Mouse (Mus musculus) Patski (cell line): ENCODE results near the gene Adamtsl1. TPM values are rescaled to one million over a fixed set of nuclear protein-coding genes. Genes with fewer than 3 reads are reported as not detected.

ENCODE experiments used
- ATAC-seq: fragments of 100-300 bp; one replicate; pipeline ENCODE4 v1.8.0; 2021
- CTCF ChIA-PET: fragments of 350-600 bp; sonication (Branson Sonifier 250); formaldehyde crosslinking; loops from one replicate; lab custom pipeline; 2022; ENCODE audit warnings: inconsistent platforms; lab: Charles Lee
- POLR2A ChIA-PET: fragments of 350-600 bp; sonication (Branson Sonifier 250); formaldehyde crosslinking; loops from one replicate; lab custom pipeline; 2022; ENCODE audit warnings: antibody characterized with exemption, inconsistent platforms; lab: Charles Lee
- DNase-seq: peaks from one replicate; pipeline ENCODE4 v3.0.0-alpha.2; 2011; ENCODE audit warnings: low read depth, low spot score
- H3K27me3 ChIP-seq: fragments of 371-371 bp; one replicate; pipeline ENCODE4 v1.5.1; 2021
- CTCF ChIP-seq: fragments of 100-300 bp; IDR thresholded peaks from one replicate; pipeline ENCODE4 v1.5.1; 2021
- in situ Hi-C: fragments of 300-500 bp; cut with MboI; formaldehyde crosslinking; loops from 3 replicates; pipeline ENCODE4 v1.11.1; 2018; ENCODE audit warnings: low pct_unique_long_range_greater_than_20kb, mixed read lengths
- polyA plus RNA-seq: library from polyadenylated mRNA; unstranded; gene quantifications from one replicate; pipeline ENCODE4 v1.2.3, GENCODE M21; 2021

Adamtsl1 gene
- polyA plus RNA-seq, 1 experiment from 2014 or later = not detected

GRCm38 (mm10) chr4:86183701-86184173 lies 669.8 kb downstream of the Adamtsl1 start:
- ChIA-PET CTCF (no interaction called here), POLR2A (no interaction called here)
- DNase-seq = no peak
- in situ Hi-C loops = no loop called here
- peaks cover 3% of the 10 kb centered on the region for H3K27me3 ChIP-seq
- no peak for ATAC-seq
- TF ChIP-seq CTCF = no peak

GRCm38 (mm10) chr4:86189853-86190252 lies 675.9 kb downstream of the Adamtsl1 start:
- in situ Hi-C loops = no loop called here
- ATAC-seq = no peak
- TF ChIP-seq CTCF = no peak
- ChIA-PET POLR2A (no interaction called here), CTCF (no interaction called here)
- H3K27me3 ChIP-seq = peaks cover 6% of the 10 kb centered on the region
- DNase-seq = no peak

GRCm38 (mm10) chr4:86191195-86191594 lies 677.2 kb downstream of the Adamtsl1 start:
- ChIA-PET POLR2A (no interaction called here), CTCF (no interaction called here)
- DNase-seq (no peak), ATAC-seq (no peak)
- H3K27me3 ChIP-seq = peaks cover 7% of the 10 kb centered on the region
- no peak for TF ChIP-seq CTCF
- in situ Hi-C loops = no loop called here

- DNase-seq (no peak), ATAC-seq (no peak)
- POLR2A ChIA-PET = no interaction called here
- in situ Hi-C loops = no loop called here
- H3K27me3 ChIP-seq = peaks cover 5% of the 10 kb centered on the region
- CTCF ChIA-PET = no interaction called here
- no peak for TF ChIP-seq CTCF
Observed at GRCm38 (mm10) chr4:86201766-86202165, 687.8 kb downstream of the Adamtsl1 start.

GRCm38 (mm10) chr4:86203288-86203687 lies 689.3 kb downstream of the Adamtsl1 start:
- H3K27me3 ChIP-seq = no peaks in the 10 kb centered on the region
- POLR2A ChIA-PET = no interaction called here
- ATAC-seq = no peak
- no peak for DNase-seq
- in situ Hi-C loops = no loop called here
- CTCF ChIA-PET = no interaction called here
- TF ChIP-seq CTCF = no peak

GRCm38 (mm10) chr4:86224875-86225274 lies 710.9 kb downstream of the Adamtsl1 start:
- ATAC-seq (no peak), DNase-seq (no peak)
- ChIA-PET CTCF (interaction anchor here (1.7 kb wide), 1 partner anchor 11 kb away, joined by 5 read pairs; no protein-coding TSS in a partner anchor), POLR2A (no interaction called here)
- TF ChIP-seq CTCF = no peak
- in situ Hi-C loops = no loop called here
- H3K27me3 ChIP-seq = no peaks in the 10 kb centered on the region

GRCm38 (mm10) chr4:86227096-86227495 lies 713.1 kb downstream of the Adamtsl1 start:
- no peak for DNase-seq
- in situ Hi-C loops = no loop called here
- TF ChIP-seq CTCF = no peak

GRCm38 (mm10) chr4:86233197-86233596 lies 719.2 kb downstream of the Adamtsl1 start:
- ChIA-PET CTCF (no interaction called here), POLR2A (no interaction called here)
- ATAC-seq (no peak), DNase-seq (no peak)
- no peak for TF ChIP-seq CTCF
- in situ Hi-C loops = no loop called here
- no peaks in the 10 kb centered on the region for H3K27me3 ChIP-seq

More at GRCm38 (mm10) chr4:86227096-86227495, 713.1 kb downstream of the Adamtsl1 start:
- H3K27me3 ChIP-seq = no peaks in the 10 kb centered on the region
- ChIA-PET CTCF (no interaction called here), POLR2A (no interaction called here)
- no peak for ATAC-seq

- TF ChIP-seq CTCF = no peak
- POLR2A ChIA-PET = no interaction called here
- no peak for ATAC-seq
Observed at GRCm38 (mm10) chr4:86241854-86242424, 728.0 kb downstream of the Adamtsl1 start.

GRCm38 (mm10) chr4:86270085-86270484 lies 756.1 kb downstream of the Adamtsl1 start:
- no peak for ATAC-seq
- ChIA-PET POLR2A (no interaction called here), CTCF (no interaction called here)
- TF ChIP-seq CTCF = no peak
- no peak for DNase-seq
- in situ Hi-C loops = no loop called here
- no peaks in the 10 kb centered on the region for H3K27me3 ChIP-seq

More at GRCm38 (mm10) chr4:86241854-86242424, 728.0 kb downstream of the Adamtsl1 start:
- CTCF ChIA-PET = interaction anchor here (0.6 kb wide), 1 partner anchor 62 kb away, joined by 3 read pairs; no protein-coding TSS in a partner anchor
- DNase-seq = no peak
- in situ Hi-C loops = no loop called here
- H3K27me3 ChIP-seq = peaks cover 9% of the 10 kb centered on the region

- TF ChIP-seq CTCF = no peak
- no peak for DNase-seq
- no peak for ATAC-seq
- no peaks in the 10 kb centered on the region for H3K27me3 ChIP-seq
- in situ Hi-C loops = no loop called here
- ChIA-PET CTCF (no interaction called here), POLR2A (no interaction called here)
Observed at GRCm38 (mm10) chr4:86273703-86274355, 759.9 kb downstream of the Adamtsl1 start.
